ENCODE assay signal across 7 mouse cellular contexts in genomic region chr17:28244714-28245113, GRCm38 (mm10). TPM values are rescaled to one million over a fixed set of nuclear protein-coding genes. Genes with fewer than 3 reads are reported as not detected.
A peak's percentile ranks its signal among the peaks of the same experiment; 100 is the strongest.
DNase-seq lines count a peak whose midpoint lies in the region; ATAC-seq lines count a peak whose summit lies in the region.

No protein-coding gene starts in this region.

- H3K4me1 ChIP-seq in liver, embryonic 12.5 days, result peaks cover 66% of the 10 kb centered on the region
- H3K4me1 ChIP-seq in forebrain, embryonic 10.5 days, result peaks cover 25% of the 10 kb centered on the region
- peaks cover 10% of the 10 kb centered on the region for H3K4me1 ChIP-seq in hindbrain, embryonic 16.5 days (ENCODE audit: control insufficient read depth, insufficient read depth, low read depth, low read length)
- H3K4me1 ChIP-seq in neural tube, embryonic 12.5 days, result peaks cover 33% of the 10 kb centered on the region

- WGBS in liver, embryonic 12.5 days (ENCODE audit: insufficient replicate concordance), result 60% methylated on average over 6 of the region's 6 CpGs
- WGBS in forebrain, embryonic 10.5 days, result 35% methylated on average over 6 of the region's 6 CpGs
- 34% methylated on average over 6 of the region's 6 CpGs for WGBS in hindbrain, embryonic 16.5 days
- 46% methylated on average over 6 of the region's 6 CpGs for WGBS in neural tube, embryonic 12.5 days

- no peak for ATAC-seq in liver, embryonic 12.5 days
- ATAC-seq in hindbrain, embryonic 16.5 days, result peak; percentile 90
- ATAC-seq in neural tube, embryonic 12.5 days (ENCODE audit: low FRiP score, low read depth), result peak; percentile 48; the same call in 1 of the 2 replicates
- no peak for ATAC-seq in megakaryocyte, adult 5-6 weeks (ENCODE audit: poor library complexity, severe bottlenecking)

- no peak overlapping the region for H3K4me2 ChIP-seq in liver, embryonic 12.5 days
- no peak overlapping the region for H3K4me2 ChIP-seq in hindbrain, embryonic 16.5 days (ENCODE audit: low read length)
- 0 out of 2 replicates have a peak overlapping the region, but pooled peaks have one; percentile 12 for H3K4me2 ChIP-seq in neural tube, embryonic 12.5 days (replicated peaks)

- peak overlapping the region; percentile 41; the same call in 1 of the 2 replicates for H3K27ac ChIP-seq in liver, embryonic 12.5 days
- H3K27ac ChIP-seq in forebrain, embryonic 10.5 days, result peak overlapping the region; percentile 72
- H3K27ac ChIP-seq in hindbrain, embryonic 16.5 days (ENCODE audit: low read depth, low read length), result peak overlapping the region; percentile 64
- no peak overlapping the region for H3K27ac ChIP-seq in neural tube, embryonic 12.5 days

- H3K9ac ChIP-seq in liver, embryonic 12.5 days, result no peak overlapping the region
- H3K9ac ChIP-seq in hindbrain, embryonic 16.5 days (ENCODE audit: low read depth, low read length), result 0 out of 2 replicates have a peak overlapping the region, but pooled peaks have one; percentile 2
- H3K9ac ChIP-seq in neural tube, embryonic 12.5 days, result no peak overlapping the region

- H3K27me3 ChIP-seq in liver, embryonic 12.5 days (replicated peaks), result no peaks in the 10 kb centered on the region
- no peaks in the 10 kb centered on the region for H3K27me3 ChIP-seq in forebrain, embryonic 10.5 days (ENCODE audit: poor library complexity, severe bottlenecking)
- no peaks in the 10 kb centered on the region for H3K27me3 ChIP-seq in hindbrain, embryonic 16.5 days (replicated peaks; ENCODE audit: control insufficient read depth, insufficient read depth, low read length)
- H3K27me3 ChIP-seq in neural tube, embryonic 12.5 days (replicated peaks), result no peaks in the 10 kb centered on the region

- no peak overlapping the region for H3K4me3 ChIP-seq in liver, embryonic 12.5 days
- H3K4me3 ChIP-seq in forebrain, embryonic 10.5 days, result no peak overlapping the region
- no peak overlapping the region for H3K4me3 ChIP-seq in hindbrain, embryonic 16.5 days (ENCODE audit: low read length)
- no peak overlapping the region for H3K4me3 ChIP-seq in neural tube, embryonic 12.5 days

- DNase-seq in liver, result no peak
- no peak for DNase-seq in forebrain, embryonic 10.5 days (ENCODE audit: extremely low spot score, low spot score)
- DNase-seq in adrenal gland, adult 2 months, result no peak

- peaks cover 58% of the 10 kb centered on the region for H3K36me3 ChIP-seq in liver, embryonic 12.5 days
- H3K36me3 ChIP-seq in forebrain, embryonic 10.5 days (replicated peaks), result peaks cover 29% of the 10 kb centered on the region
- no peaks in the 10 kb centered on the region for H3K36me3 ChIP-seq in hindbrain, embryonic 16.5 days (ENCODE audit: control insufficient read depth, insufficient read depth, low read length)
- H3K36me3 ChIP-seq in neural tube, embryonic 12.5 days, result no peaks in the 10 kb centered on the region; the same call in 1 of the 2 replicates

- H3K9me3 ChIP-seq in liver, embryonic 12.5 days (replicated peaks), result no peaks in the 10 kb centered on the region
- H3K9me3 ChIP-seq in forebrain, embryonic 10.5 days, result no peaks in the 10 kb centered on the region
- no peaks in the 10 kb centered on the region for H3K9me3 ChIP-seq in hindbrain, embryonic 16.5 days (ENCODE audit: control insufficient read depth, low read length)
- no peaks in the 10 kb centered on the region for H3K9me3 ChIP-seq in neural tube, embryonic 12.5 days

RNA-seq across cellular contexts. Expression of gene Ppard, which starts 12.2 kb away (rescaled TPM):
- polyA plus RNA-seq in liver, embryonic 12.5 days (2016; fragmentation: Nextera tagmentation; extraction: Ambion mirVana), result 2.0 and 2.1 TPM in 2 replicates
- polyA plus RNA-seq in forebrain, embryonic 10.5 days (2016; fragmentation: Nextera tagmentation; extraction: Ambion mirVana), result 1.3 and 1.4 TPM in 2 replicates
- polyA plus RNA-seq in hindbrain, embryonic 16.5 days (2015; fragmentation: Nextera tagmentation; extraction: Ambion mirVana), result 1.1 TPM in 2 replicates
- 2.2 and 2.3 TPM in 2 replicates for polyA plus RNA-seq in neural tube, embryonic 12.5 days (2016; fragmentation: Nextera tagmentation; extraction: Ambion mirVana)
- total RNA-seq in adrenal gland, adult 2 months (2021), result 10 to 100 TPM; 39.3 to 60.3 TPM
- polyA plus RNA-seq in adrenal gland, adult 2 months (2012; rRNA removed), result 58.0 and 65.5 TPM in 2 replicates
- total RNA-seq in megakaryocyte, adult 5-6 weeks (2015), result 19.5 and 19.6 TPM in 2 replicates
- total RNA-seq in megakaryocyte, adult 5-6 weeks (2017), result 4.4 and 8.2 TPM in 2 replicates

RNA-seq across cellular contexts. Expression of gene Def6, which starts 37.1 kb away (rescaled TPM):
- polyA plus RNA-seq in liver, embryonic 12.5 days (2016; fragmentation: Nextera tagmentation; extraction: Ambion mirVana), result 21.6 and 25.2 TPM in 2 replicates
- 2.4 and 4.1 TPM in 2 replicates for polyA plus RNA-seq in forebrain, embryonic 10.5 days (2016; fragmentation: Nextera tagmentation; extraction: Ambion mirVana)
- polyA plus RNA-seq in hindbrain, embryonic 16.5 days (2015; fragmentation: Nextera tagmentation; extraction: Ambion mirVana), result 5.8 and 7.0 TPM in 2 replicates
- polyA plus RNA-seq in neural tube, embryonic 12.5 days (2016; fragmentation: Nextera tagmentation; extraction: Ambion mirVana), result 4.4 and 5.3 TPM in 2 replicates
- 1 to 10 TPM; 1.5 to 1.8 TPM for total RNA-seq in adrenal gland, adult 2 months (2021)
- polyA plus RNA-seq in adrenal gland, adult 2 months (2012; rRNA removed), result 2.8 and 3.3 TPM in 2 replicates
- 35.4 and 40.7 TPM in 2 replicates for total RNA-seq in megakaryocyte, adult 5-6 weeks (2015)
- total RNA-seq in megakaryocyte, adult 5-6 weeks (2017), result 91.5 and 92.6 TPM in 2 replicates

Comparison
In these comparisons a context has a peak if more than half of its experiments do, and no peak if none do; other contexts are left out.
1. ATAC-seq: peak in hindbrain, embryonic 16.5 days (single experiment) and neural tube, embryonic 12.5 days (single experiment); none in liver, embryonic 12.5 days (single experiment) and megakaryocyte, adult 5-6 weeks (single experiment).
2. RNA of gene Ppard, which starts 12.2 kb away (polyA plus RNA-seq): 58.0 to 65.5 TPM in adrenal gland, adult 2 months; 2.2 to 2.3 TPM in neural tube, embryonic 12.5 days, 2.0 to 2.1 TPM in liver, embryonic 12.5 days, 1.3 to 1.4 TPM in forebrain, embryonic 10.5 days and 1.1 TPM in hindbrain, embryonic 16.5 days; every median in the first group is over 10 times any median in the second.